Mouse (Mus musculus): Measurements from ENCODE around the gene Dido1. TPM values are rescaled to one million over a fixed set of nuclear protein-coding genes. Genes with fewer than 3 reads are reported as not detected.
A peak's percentile ranks its signal among the peaks of the same experiment; 100 is the strongest.
"Not testable (repeated sequence)": the region's sequence is repeated elsewhere in the genome, so short reads cannot be mapped to it uniquely, and the experiment has no call there.

Dido1 gene
- total and polyA plus RNA-seq, 2 experiments from 2014 or later = 12.2 to 28.3 TPM

GRCm38 (mm10) chr2:180723865-180724264, 14.1 kb upstream of the Dido1 start:
- Histone ChIP-seq H3K4me3 (ENCODE audit: low read depth, low read length) (no peak overlapping the region), H3K9ac (replicated peaks; ENCODE audit: low read depth, low read length) (no peak overlapping the region), H3K36me3 (replicated peaks; ENCODE audit: control insufficient read depth, insufficient read depth, low read length) (peaks cover 48% of the 10 kb centered on the region), H3K27ac (ENCODE audit: low read depth) (no peak overlapping the region), H3K4me1 (ENCODE audit: control insufficient read depth, insufficient read depth) (peaks cover 15% of the 10 kb centered on the region; the same call in 1 of the 2 replicates), H3K9me3 (replicated peaks; ENCODE audit: control insufficient read depth, low read length) (no peaks in the 10 kb centered on the region), H3K27me3 (ENCODE audit: control insufficient read depth, insufficient read depth, low read length) (no peaks in the 10 kb centered on the region), H3K4me2 (ENCODE audit: low read depth, low read length) (no peak overlapping the region)
- 49% methylated on average over 2 of the region's 2 CpGs for WGBS
- TF ChIP-seq EP300 (IDR thresholded peaks at IDR 0.05; ENCODE audit: low read depth) (no peak), CTCF (IDR thresholded peaks at IDR 0.05; ENCODE audit: low read depth) (no peak)
- DNase-seq (ENCODE audit: low spot score) (no peak), ATAC-seq (ENCODE audit: insufficient read depth, low read depth) (no peak)

GRCm38 (mm10) chr2:180722748-180723147, 12.9 kb upstream of the Dido1 start:
- Histone ChIP-seq H3K4me1 (ENCODE audit: control insufficient read depth, insufficient read depth) (peaks cover 15% of the 10 kb centered on the region; the same call in 1 of the 2 replicates), H3K36me3 (replicated peaks; ENCODE audit: control insufficient read depth, insufficient read depth, low read length) (peaks cover 59% of the 10 kb centered on the region)
- not testable (repeated sequence) for DNase-seq (ENCODE audit: low spot score); H3K4me2 ChIP-seq (ENCODE audit: low read depth, low read length); H3K27me3 ChIP-seq (ENCODE audit: control insufficient read depth, insufficient read depth, low read length); H3K27ac ChIP-seq (ENCODE audit: low read depth); H3K9ac ChIP-seq (replicated peaks; ENCODE audit: low read depth, low read length); H3K9me3 ChIP-seq (replicated peaks; ENCODE audit: control insufficient read depth, low read length); ATAC-seq (ENCODE audit: insufficient read depth, low read depth); H3K4me3 ChIP-seq (ENCODE audit: low read depth, low read length)
- 82% methylated on average over 5 of the region's 5 CpGs for WGBS

- H3K9me3 ChIP-seq (replicated peaks; ENCODE audit: control insufficient read depth, low read length) = no peaks in the 10 kb centered on the region
- H3K9ac ChIP-seq (replicated peaks; ENCODE audit: low read depth, low read length) = no peak overlapping the region
- H3K4me3 ChIP-seq (ENCODE audit: low read depth, low read length) = no peak overlapping the region
- TF ChIP-seq EP300 (IDR thresholded peaks at IDR 0.05; ENCODE audit: low read depth) = no peak
- no peak for TF ChIP-seq CTCF (IDR thresholded peaks at IDR 0.05; ENCODE audit: low read depth)
- H3K4me2 ChIP-seq (ENCODE audit: low read depth, low read length) = no peak overlapping the region
- no peak overlapping the region for H3K27ac ChIP-seq (ENCODE audit: low read depth)
- H3K36me3 ChIP-seq (replicated peaks; ENCODE audit: control insufficient read depth, insufficient read depth, low read length) = peaks cover 32% of the 10 kb centered on the region
- H3K27me3 ChIP-seq (ENCODE audit: control insufficient read depth, insufficient read depth, low read length) = no peaks in the 10 kb centered on the region
- ATAC-seq (ENCODE audit: insufficient read depth, low read depth) (no peak), DNase-seq (ENCODE audit: low spot score) (no peak)
- H3K4me1 ChIP-seq (ENCODE audit: control insufficient read depth, insufficient read depth) = peaks cover 13% of the 10 kb centered on the region
- WGBS = 81% methylated on average over 5 of the region's 5 CpGs
Measured at GRCm38 (mm10) chr2:180712037-180712689, 2.4 kb upstream of the Dido1 start.

- no peak for DNase-seq (ENCODE audit: low spot score)
- ATAC-seq (ENCODE audit: insufficient read depth, low read depth) = no peak
- WGBS = 65% methylated on average over 4 of the region's 4 CpGs
- peaks cover 25% of the 10 kb centered on the region for H3K36me3 ChIP-seq (replicated peaks; ENCODE audit: control insufficient read depth, insufficient read depth, low read length)
- H3K27ac ChIP-seq (ENCODE audit: low read depth) = no peak overlapping the region
- H3K27me3 ChIP-seq (ENCODE audit: control insufficient read depth, insufficient read depth, low read length) = no peaks in the 10 kb centered on the region
- H3K4me2 ChIP-seq (ENCODE audit: low read depth, low read length) = peak overlapping the region; percentile 62
- peak overlapping the region; percentile 97 for H3K4me3 ChIP-seq (ENCODE audit: low read depth, low read length)
- peak overlapping the region; percentile 99 for H3K9ac ChIP-seq (replicated peaks; ENCODE audit: low read depth, low read length)
- no peaks in the 10 kb centered on the region for H3K9me3 ChIP-seq (replicated peaks; ENCODE audit: control insufficient read depth, low read length)
- TF ChIP-seq EP300 (IDR thresholded peaks at IDR 0.05; ENCODE audit: low read depth) (no peak), CTCF (IDR thresholded peaks at IDR 0.05; ENCODE audit: low read depth) (no peak)
- H3K4me1 ChIP-seq (ENCODE audit: control insufficient read depth, insufficient read depth) = peaks cover 13% of the 10 kb centered on the region
Measured at GRCm38 (mm10) chr2:180711527-180711926, 1.7 kb upstream of the Dido1 start.

- WGBS = 2% methylated on average over 64 of the region's 64 CpGs
- Histone ChIP-seq H3K36me3 (replicated peaks; ENCODE audit: control insufficient read depth, insufficient read depth, low read length) (peaks cover 20% of the 10 kb centered on the region), H3K27ac (ENCODE audit: low read depth) (peak overlapping the region; percentile 94), H3K9ac (replicated peaks; ENCODE audit: low read depth, low read length) (peak overlapping the region; percentile 99), H3K27me3 (ENCODE audit: control insufficient read depth, insufficient read depth, low read length) (no peaks in the 10 kb centered on the region), H3K4me2 (ENCODE audit: low read depth, low read length) (peak overlapping the region; percentile 62), H3K9me3 (replicated peaks; ENCODE audit: control insufficient read depth, low read length) (no peaks in the 10 kb centered on the region), H3K4me1 (ENCODE audit: control insufficient read depth, insufficient read depth) (peaks cover 15% of the 10 kb centered on the region), H3K4me3 (ENCODE audit: low read depth, low read length) (peak overlapping the region; percentile 97)
- no peak; the same call in 1 of the 2 replicates for ATAC-seq (ENCODE audit: insufficient read depth, low read depth)
- no peak for DNase-seq (ENCODE audit: low spot score)
- TF ChIP-seq CTCF (IDR thresholded peaks at IDR 0.05; ENCODE audit: low read depth) (no peak), EP300 (IDR thresholded peaks at IDR 0.05; ENCODE audit: low read depth) (no peak)
Measured at GRCm38 (mm10) chr2:180710276-180711155, 717 bp upstream of the Dido1 start.

Data from heart, postnatal 0 days (tissue).